Mouse (Mus musculus) heart, postnatal 36 days (tissue): ENCODE results near the gene Dnm3. TPM values are rescaled to one million over a fixed set of nuclear protein-coding genes. Genes with fewer than 3 reads are reported as not detected.
A peak's percentile ranks its signal among the peaks of the same experiment; 100 is the strongest.

Source experiments
- DNase-seq, 2 experiments: peaks; one replicate each; pipeline ENCODE4 v3.0.0; 2021 to 2022
- intact Hi-C: fragments of 180-260 bp; cut with DNase I; formaldehyde crosslinking; loops from one replicate; pipeline ENCODE4 v1.15.1; 2025
- total RNA-seq, 2 experiments: library from RNA; stranded (reverse); gene quantifications; 2 replicates each; pipeline ENCODE4 v1.2.3; 2021

The Dnm3 gene
- total RNA-seq, 2 experiments from 2014 or later: 5.2 to 10.0 TPM

- DNase-seq: no peak
These were observed 333.6 kb downstream of the Dnm3 start for GRCm38 (mm10) chr1:162143974-162144912.

DNA sequence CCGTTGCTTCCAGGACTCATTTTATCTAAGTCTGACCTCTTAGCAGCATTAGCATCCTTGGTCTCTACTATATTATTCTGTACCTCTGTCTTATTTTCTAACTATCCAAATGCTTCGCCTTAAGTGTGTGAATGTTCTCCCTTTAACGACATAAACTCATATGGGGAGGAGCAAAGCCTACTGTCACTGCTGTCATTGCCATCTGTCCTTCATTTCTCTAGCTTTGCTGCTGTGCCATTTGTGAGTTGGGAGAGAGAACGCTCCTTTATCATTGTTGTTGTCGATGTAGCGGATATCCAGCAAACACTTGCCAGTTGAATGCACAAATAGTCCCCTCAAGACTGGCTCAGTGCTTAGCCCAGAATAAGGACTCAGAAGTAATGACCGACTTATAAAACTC is 335.5 kb downstream of the Dnm3 start:
- no peak for DNase-seq
- intact Hi-C loops: no loop called here

More at GRCm38 (mm10) chr1:162143974-162144912, 333.6 kb downstream of the Dnm3 start:
- intact Hi-C loops: loop anchor here (2.0 kb wide), 1 partner anchor 51 kb away; no protein-coding TSS in a partner anchor

DNA sequence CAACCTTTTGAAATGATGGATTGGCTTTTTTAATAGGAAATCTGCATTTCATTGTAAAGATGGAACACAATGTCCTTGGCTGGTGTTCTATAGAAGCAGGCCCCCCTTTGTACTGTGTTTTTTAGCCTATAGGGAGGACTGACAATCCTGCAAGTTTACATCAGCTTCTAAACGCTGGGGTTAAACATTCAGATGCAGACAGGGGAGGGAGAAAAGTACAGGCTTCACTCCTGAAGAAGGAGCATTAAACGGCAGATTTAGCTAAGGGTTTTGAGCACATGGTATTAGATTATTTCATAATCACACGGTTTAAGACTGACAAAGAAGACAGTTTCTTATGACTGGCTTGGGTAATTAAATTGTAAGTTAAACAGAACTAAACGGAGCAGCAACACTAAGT is 341.5 kb downstream of the Dnm3 start:
- intact Hi-C loops: no loop called here
- DNase-seq: no peak

DNA sequence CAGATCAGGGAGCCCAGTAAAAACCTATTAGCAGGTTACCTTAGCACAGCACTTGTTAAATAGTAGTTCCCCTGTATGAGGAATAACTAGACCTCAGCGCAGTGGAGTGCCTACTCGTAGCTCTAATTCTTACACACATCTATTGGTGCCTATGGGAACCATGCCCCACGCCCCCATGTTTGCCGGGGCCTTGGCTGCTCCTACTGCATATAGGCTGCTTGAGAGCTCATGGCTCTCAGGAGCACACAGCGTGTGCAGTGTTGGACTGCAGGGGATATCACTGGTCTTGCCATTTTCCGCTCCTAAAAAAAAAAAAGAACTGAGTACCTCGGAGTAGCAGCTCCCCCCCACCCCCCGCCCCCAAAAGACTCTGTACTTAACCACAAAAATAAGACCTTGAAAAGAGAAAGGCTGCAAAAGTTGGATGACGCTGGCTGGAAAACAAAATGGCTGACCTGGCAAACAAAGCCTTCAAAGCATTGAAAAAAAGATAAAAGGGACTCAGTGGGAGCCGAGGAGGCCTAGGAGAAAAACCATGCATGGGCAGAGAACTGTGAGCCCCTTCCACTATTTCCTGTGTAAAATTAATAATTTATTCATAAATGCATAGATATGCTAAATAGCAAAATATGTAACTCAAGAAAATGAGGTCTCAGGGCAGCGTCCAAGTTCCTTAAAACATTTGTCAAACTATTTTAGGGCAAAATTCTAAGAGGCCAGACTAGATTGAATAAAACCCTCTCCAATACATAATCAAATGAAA is 342.2 kb downstream of the Dnm3 start:
- no peak for DNase-seq
- intact Hi-C loops: no loop called here

DNA sequence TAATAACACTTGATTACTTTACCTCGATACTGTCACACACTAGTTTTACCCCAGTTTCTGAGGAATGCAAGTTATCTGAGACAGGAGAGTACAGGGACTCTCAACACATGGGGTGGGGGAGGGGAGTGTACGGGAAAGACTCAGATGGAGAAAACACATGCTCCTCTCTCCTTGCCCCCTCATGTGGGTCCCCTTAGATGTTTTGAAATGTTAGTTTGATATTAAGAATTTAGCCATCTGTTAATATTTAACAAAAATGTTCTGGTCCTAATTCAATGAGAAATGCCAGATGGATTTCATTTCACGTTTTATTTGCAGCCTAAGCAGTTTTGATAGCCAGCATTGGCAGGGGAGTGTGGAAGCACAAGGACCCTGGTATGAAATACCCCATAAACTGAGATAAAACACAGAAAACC is 343.2 kb downstream of the Dnm3 start:
- intact Hi-C loops: no loop called here
- DNase-seq: no peak

DNA sequence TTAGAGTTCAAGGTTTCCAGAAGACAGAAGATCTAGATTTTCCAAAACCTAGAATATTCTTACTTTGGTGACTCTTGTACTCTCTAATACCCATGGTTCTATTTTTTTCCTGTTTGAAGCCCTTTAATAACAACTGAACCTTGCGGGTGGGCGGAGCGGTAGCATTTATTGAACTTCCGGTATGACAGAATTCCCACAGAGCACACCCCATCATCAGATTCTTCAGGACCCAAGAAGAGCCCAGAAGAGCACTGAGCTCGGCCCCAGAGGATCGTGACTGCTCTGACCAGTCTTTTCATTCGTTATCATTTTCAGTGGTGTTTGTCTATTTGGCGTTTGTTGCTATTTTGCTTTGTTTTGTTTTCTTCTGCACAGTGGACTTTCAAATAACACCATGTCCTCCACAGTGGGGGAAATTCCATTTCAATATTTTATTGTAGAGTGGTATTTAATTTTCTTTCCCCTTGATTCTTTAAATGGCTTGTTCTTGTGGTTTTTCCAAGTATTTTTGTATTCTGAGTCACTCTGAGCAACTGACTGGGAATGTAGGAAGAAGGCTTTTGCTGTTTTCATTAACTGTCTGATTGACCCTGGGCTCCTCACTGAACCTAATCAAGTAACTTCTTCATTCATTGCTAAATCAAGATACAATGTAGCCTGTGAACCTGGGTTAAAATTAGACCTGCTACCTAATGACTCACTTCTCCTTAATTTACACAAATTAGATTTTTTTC is 344.8 kb downstream of the Dnm3 start:
- intact Hi-C loops: no loop called here
- DNase-seq: peak in 1 of 2 experiments; percentile 5

- no peak for DNase-seq
- intact Hi-C loops: no loop called here
These were observed 350.7 kb downstream of the Dnm3 start for GRCm38 (mm10) chr1:162126856-162127792.

DNA sequence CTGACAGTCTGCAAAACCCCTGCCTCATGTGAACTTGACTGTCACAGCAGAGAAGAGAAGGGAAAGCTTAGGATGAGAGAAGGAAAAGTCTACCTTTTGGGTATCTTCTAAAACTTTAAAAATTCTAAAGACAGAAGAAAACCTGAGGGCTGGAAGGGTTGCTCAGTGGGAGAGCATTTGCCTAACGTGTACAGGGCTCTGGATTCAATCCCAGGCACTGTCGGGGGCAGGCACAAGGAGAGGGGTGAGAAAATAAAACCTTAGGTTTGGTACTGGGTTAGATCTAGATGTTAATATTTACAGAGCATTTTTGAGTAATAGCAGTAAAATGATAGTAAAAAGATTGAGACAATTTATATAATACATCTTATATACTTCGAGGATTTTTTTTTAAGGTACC is 353.4 kb downstream of the Dnm3 start:
- no peak for DNase-seq
- intact Hi-C loops: no loop called here

- no peak for DNase-seq
These were observed 356.2 kb downstream of the Dnm3 start for GRCm38 (mm10) chr1:162121441-162122200.

GRCm38 (mm10) chr1:162109437-162109813 is 368.4 kb downstream of the Dnm3 start:
- peak; percentile 4 to 28 for DNase-seq
- intact Hi-C loops: no loop called here

More at GRCm38 (mm10) chr1:162121441-162122200, 356.2 kb downstream of the Dnm3 start:
- intact Hi-C loops: no loop called here

DNA sequence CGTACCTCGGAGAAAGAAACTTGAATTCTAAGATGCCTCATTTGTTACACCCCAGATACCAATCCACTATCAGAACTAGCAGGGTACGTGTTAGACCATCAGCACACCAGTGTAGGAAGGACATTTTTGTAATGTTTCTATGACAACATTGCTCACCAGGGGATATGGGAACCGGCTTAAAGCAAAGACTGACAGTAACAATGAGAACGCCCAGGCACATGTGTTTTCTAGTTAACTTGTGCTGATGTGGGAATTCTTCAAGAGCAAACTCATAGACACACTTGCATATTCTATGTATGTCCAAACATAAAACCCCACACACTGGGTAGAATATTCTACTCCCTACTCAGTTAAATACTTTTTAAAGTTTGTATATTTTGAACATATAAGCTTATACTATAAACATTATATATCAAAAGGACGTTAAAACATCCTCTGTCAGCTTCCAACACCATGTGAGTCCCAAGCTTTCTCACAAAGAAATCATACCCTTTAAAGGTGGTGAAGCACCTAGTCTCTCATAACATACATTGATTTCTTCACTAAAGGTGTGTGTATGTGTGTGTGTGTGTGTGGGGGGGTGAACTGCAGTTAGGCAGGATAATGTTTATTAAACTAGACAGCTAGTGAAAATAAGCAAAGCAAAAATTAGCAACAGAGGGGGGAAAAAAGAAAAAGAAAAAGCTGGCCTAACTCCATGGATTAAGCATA is 369.0 kb downstream of the Dnm3 start:
- no peak for DNase-seq
- intact Hi-C loops: no loop called here

DNA sequence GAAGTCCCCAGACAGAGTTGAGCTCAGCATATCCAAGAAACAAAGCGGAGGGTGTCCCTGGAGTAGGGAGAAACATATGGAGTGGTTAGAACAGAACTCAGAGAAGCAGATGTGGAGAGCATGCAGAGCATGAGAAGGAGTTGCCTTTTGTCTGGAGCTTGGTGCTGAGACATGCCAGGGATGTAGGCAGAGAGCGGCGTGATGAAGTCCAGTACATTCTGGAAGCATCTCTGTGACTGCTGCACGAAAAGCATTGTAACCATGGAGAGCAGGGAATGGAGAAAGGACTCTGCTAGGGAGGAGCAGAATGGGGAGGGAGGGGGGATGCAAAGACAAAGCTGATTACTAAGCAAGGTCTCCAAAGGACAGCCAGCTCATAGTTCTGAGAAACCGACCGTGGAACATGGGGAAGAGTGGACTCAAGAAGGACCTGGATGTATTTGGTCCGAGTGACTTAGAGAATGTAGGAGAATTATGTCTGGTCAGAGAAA is 369.6 kb downstream of the Dnm3 start:
- intact Hi-C loops: no loop called here
- no peak for DNase-seq

DNA sequence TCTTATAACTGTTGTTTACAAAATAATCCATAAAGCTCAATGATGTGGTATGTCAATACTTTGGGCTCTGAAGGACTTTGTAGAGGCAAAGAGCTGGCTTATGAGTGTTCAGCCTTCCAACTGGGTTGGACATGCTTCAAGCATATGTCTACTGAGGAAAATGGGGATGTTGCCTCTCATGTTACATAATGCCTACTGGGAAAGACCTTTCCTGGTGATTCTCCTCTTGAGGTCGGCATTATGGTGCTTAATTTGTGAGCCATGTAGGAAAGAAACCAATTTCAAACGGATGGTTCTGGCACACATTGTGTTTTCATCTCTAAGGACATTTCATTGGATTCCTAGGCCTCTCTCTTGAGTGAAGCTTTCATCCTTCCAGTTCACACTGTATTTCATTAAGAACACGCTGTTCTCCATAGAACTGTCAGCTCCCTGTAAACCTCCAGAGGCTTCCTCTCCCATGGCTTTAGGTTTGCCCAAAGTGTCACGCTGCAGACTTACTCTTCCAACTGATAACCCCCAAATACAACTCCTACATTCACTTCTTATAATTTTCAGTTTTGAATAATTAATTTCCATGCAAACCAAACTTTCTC is 370.7 kb downstream of the Dnm3 start:
- intact Hi-C loops: no loop called here
- no peak for DNase-seq

DNA sequence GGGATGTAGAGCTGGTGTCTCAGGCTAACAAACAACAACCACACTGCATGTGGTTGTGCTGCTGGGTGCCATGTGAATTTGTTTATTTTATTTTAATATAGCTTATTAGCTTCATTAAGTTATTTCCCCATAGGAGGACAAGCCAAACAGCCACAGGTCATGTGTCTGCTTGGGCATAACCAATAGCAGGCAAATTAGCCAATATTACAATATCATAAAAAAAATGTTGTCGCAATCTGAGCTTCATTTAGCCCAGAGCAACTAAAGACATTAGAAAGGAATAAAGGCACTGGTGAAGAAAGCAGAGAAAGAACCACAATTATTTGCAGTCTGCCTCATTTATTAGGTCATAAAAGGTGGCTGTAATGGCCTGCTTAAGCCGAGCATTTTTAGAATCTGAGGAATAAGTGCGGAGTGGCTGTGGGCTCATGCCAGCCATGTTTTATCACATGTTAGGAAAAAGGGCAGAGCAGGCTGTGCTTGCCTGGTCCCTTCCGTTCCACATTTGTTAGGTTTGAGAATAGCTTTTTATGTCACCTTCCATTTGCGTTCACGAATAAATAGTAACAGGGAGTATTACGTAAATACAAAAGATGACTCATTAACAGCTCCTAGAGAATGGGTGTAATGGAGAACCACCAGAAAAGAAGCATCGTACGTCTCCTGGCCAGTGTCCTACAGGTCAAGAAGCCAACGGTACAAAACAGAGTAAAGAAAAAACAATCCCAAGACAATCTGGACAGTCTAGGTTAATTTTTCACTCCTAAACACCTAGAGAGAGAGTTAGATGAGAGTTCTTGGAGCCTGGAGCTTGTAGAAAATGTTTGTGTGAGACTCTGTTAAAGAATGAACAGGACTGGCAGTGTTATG is 376.6 kb downstream of the Dnm3 start:
- DNase-seq: no peak
- intact Hi-C loops: no loop called here

DNA sequence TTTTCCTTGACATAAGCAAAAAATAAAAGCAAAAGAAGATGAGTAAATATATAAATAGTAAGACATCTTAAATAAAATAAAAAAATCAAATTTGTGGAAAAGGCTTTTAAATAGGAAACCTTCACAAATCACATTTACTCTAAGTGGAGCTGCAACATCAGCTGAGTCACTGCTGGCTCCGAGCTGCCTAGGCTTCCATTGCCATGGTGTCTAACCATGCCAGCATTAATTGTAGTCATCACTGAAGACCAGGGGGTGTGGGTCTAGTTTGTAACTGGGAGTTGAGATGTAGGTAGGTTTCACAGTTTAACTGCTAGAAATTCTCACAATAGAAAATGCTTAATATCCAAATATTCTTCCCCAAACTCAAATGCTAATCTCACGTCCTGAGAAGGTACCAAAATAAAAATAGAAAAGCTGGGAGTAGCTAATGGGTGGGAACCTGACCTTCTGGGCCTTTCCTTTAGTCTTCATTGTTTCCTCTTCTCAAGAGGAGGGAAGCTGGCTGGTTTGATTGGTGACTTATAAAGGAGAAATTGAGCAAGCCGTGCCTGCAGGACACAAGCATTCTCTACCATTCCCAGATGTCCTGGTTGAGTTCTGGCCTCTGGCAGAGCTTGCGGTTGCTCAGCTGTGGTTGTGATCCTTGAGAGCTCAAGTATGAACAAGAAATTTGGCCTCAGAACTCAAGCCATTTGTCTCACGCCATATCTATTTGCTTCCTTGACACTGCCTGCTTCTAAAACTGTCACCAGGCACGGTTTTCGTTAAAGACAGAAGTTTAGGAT is 377.6 kb downstream of the Dnm3 start:
- intact Hi-C loops: no loop called here
- peak in 1 of 2 experiments; percentile 31 for DNase-seq

DNA sequence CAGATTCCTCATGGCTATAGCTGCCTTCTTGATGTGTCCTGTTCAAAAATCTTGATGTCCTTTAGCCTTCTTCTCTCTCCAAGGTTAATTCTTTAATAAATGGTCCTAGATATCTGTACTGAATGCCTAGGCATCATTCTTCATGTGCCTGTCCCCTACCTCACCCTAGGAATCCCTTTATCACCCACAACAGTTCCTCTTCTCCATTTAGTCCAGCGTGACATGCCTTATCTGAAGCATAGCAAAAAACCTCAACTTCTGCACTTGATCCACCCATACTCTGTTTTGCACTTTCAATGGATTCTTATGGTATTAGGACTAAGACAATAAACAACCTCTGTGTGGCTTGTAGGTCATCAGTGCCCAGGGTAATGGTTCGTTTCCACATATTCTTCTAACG is 378.6 kb downstream of the Dnm3 start:
- intact Hi-C loops: loop anchor here (5.0 kb wide), 1 partner anchor 97 kb away; no protein-coding TSS in a partner anchor
- no peak for DNase-seq
